Mouse (Mus musculus) liver, embryonic 14.5 days (tissue): ENCODE measurements around the gene Mgat5.

Experiments used
- CTCF ChIP-seq: IDR thresholded peaks from 2 replicates; pipeline ENCODE4 v1.5.1; 2016; ENCODE audit warnings: antibody characterized with exemption, low read depth, control low read depth
- EP300 ChIP-seq: IDR thresholded peaks from 2 replicates; pipeline ENCODE4 v1.6.1; 2016; ENCODE audit warnings: antibody characterized with exemption, low read depth

GRCm38 (mm10) chr1:127355034-127355433 lies 150.2 kb downstream of the Mgat5 start:
- TF ChIP-seq CTCF (no peak), EP300 (no peak)
